Mouse (Mus musculus): Measurements from ENCODE around the gene Usp38.
"Not testable (repeated sequence)": the region's sequence is repeated elsewhere in the genome, so short reads cannot be mapped to it uniquely, and the experiment has no call there.

Usp38 gene

GRCm38 (mm10) chr8:81014789-81015699 is at the start of gene Usp38:
Gene Usp38 (minus strand): TSS chr8:81014928.
- DNase-seq, result peak; percentile 100

- DNase-seq, result no peak
Measured at GRCm38 (mm10) chr8:81062566-81062965, 47.8 kb upstream of the Usp38 start.

GRCm38 (mm10) chr8:81061950-81062349 is 47.2 kb upstream of the Usp38 start:
- DNase-seq, result peak; percentile 32

GRCm38 (mm10) chr8:81044201-81044600 is 29.5 kb upstream of the Usp38 start:
- DNase-seq, result peak; percentile 14

- no peak for DNase-seq
Measured at GRCm38 (mm10) chr8:81027991-81028390, 13.3 kb upstream of the Usp38 start.

- DNase-seq, result not testable (repeated sequence)
Measured at GRCm38 (mm10) chr8:81017548-81017947, 2.8 kb upstream of the Usp38 start.

GRCm38 (mm10) chr8:81013811-81014530 is 757 bp downstream of the Usp38 start:
- DNase-seq, result no peak

- no peak for DNase-seq
Measured at GRCm38 (mm10) chr8:81012699-81013098, 2.0 kb downstream of the Usp38 start.

- no peak for DNase-seq
Measured at GRCm38 (mm10) chr8:81012031-81012560, 2.6 kb downstream of the Usp38 start.

- no peak for DNase-seq
Measured at GRCm38 (mm10) chr8:81010386-81010785, 4.3 kb downstream of the Usp38 start.

GRCm38 (mm10) chr8:81005114-81005513 is 9.6 kb downstream of the Usp38 start:
- DNase-seq, result no peak

- DNase-seq, result no peak
Measured at GRCm38 (mm10) chr8:80996632-80997031, 18.1 kb downstream of the Usp38 start.

- DNase-seq, result peak; percentile 63
Measured at GRCm38 (mm10) chr8:80991937-80992336, 22.8 kb downstream of the Usp38 start.

GRCm38 (mm10) chr8:80982829-80983228 is 31.9 kb downstream of the Usp38 start:
- no peak for DNase-seq

GRCm38 (mm10) chr8:80981696-80982095 is 33.0 kb downstream of the Usp38 start:
- DNase-seq, result peak; percentile 11

GRCm38 (mm10) chr8:80980063-80980462 is 34.7 kb downstream of the Usp38 start:
- no peak for DNase-seq

GRCm38 (mm10) chr8:80977231-80977630 is 37.5 kb downstream of the Usp38 start:
- no peak for DNase-seq

- peak; percentile 19 for DNase-seq
Measured at GRCm38 (mm10) chr8:80971150-80971549, 43.6 kb downstream of the Usp38 start.

GRCm38 (mm10) chr8:80970000-80970685 is 44.6 kb downstream of the Usp38 start:
- DNase-seq, result no peak

GRCm38 (mm10) chr8:80969423-80969822 is 45.3 kb downstream of the Usp38 start:
- DNase-seq, result no peak

- no peak for DNase-seq
Measured at GRCm38 (mm10) chr8:80963095-80963494, 51.6 kb downstream of the Usp38 start.

- DNase-seq, result no peak
Measured at GRCm38 (mm10) chr8:80962592-80962983, 52.1 kb downstream of the Usp38 start.
